Mouse (Mus musculus): ENCODE measurements at regions not wholly inside any gene's neighbourhood (a gene's known extent, or its start where the extent isn't known, plus 50 kb on each side); places are given as distances from the start of the nearest gene placed in this dataset.

DNA sequence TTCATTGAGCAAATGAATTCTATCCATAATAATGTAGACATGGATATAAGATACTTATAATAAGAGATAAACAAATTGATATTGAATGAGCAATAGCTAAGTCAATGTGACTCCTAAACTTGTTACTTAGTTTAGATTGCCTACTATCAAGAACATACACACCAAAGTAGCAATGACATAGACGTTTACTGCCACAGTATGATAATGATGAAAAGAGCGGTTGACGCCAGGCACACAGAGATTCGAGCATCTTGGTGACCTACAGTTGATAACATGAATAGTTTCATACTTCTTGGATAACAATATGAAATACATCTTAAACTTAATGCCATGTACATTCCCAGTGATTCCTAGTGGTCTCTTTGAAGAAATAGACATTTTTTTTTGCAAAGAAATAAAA, 55.9 kb upstream of the Tbc1d2b start:
- DNase-seq, result no peak
